Mouse (Mus musculus) neutrophil, adult 5-6 weeks (primary cell): ENCODE results near the gene Fam107b. TPM values are rescaled to one million over a fixed set of nuclear protein-coding genes. Genes with fewer than 3 reads are reported as not detected.

Source experiments
- ATAC-seq: fragments of 151-379, 151-347 bp; 2 replicates; pipeline ENCODE4 v1.8.0; 2017; ENCODE audit warnings: mild to moderate bottlenecking, moderate TSS enrichment; ENCODE audit not compliant: insufficient number of reproducible peaks, poor library complexity, low FRiP score, severe bottlenecking; ENCODE audit errors: extremely low read depth
- total RNA-seq: library from RNA; stranded (forward); fragments of 200-1000 nt; gene quantifications from 2 replicates; pipeline ENCODE4 v1.2.3, GENCODE M21; 2017

Fam107b gene
- total RNA-seq, 1 experiment from 2014 or later: 533 TPM

GRCm38 (mm10) chr2:3799767-3800554 is 229.7 kb downstream of the Fam107b start:
- peak; percentile 78 for ATAC-seq

- peak; percentile 37; the same call in 1 of the 2 replicates for ATAC-seq
Measured at GRCm38 (mm10) chr2:3800555-3800878, 230.2 kb downstream of the Fam107b start.

GRCm38 (mm10) chr2:3805742-3806141 is 235.5 kb downstream of the Fam107b start:
- no peak for ATAC-seq

- peak; percentile 48; the same call in 1 of the 2 replicates for ATAC-seq
Measured at GRCm38 (mm10) chr2:3810321-3810720, 240.0 kb downstream of the Fam107b start.

- ATAC-seq: no peak
Measured at GRCm38 (mm10) chr2:3816142-3816609, 245.9 kb downstream of the Fam107b start.

GRCm38 (mm10) chr2:3817626-3818025 is 247.3 kb downstream of the Fam107b start:
- no peak for ATAC-seq

GRCm38 (mm10) chr2:3822483-3823455 is 252.5 kb downstream of the Fam107b start:
- ATAC-seq: no peak

Other genes with a start within 250 kb of the Fam107b start
- 4.1 and 4.2 TPM in 2 replicates for gene Rpp38, start 237.8 kb upstream of the Fam107b start, total RNA-seq
- gene Acbd7, start 234.3 kb upstream of the Fam107b start, total RNA-seq: not detected in 2 replicates
- gene Olah, start 173.3 kb upstream of the Fam107b start, total RNA-seq: not detected in 2 replicates
- 2.0 and 4.1 TPM in 2 replicates for gene Meig1, start 147.8 kb upstream of the Fam107b start, total RNA-seq
- gene Dclre1c, start 146.4 kb upstream of the Fam107b start, total RNA-seq: 50.7 and 51.4 TPM in 2 replicates
- 0.47 and 1.4 TPM in 2 replicates for gene Suv39h2, start 95.5 kb upstream of the Fam107b start, total RNA-seq
- gene Gm45902, start 57.7 kb upstream of the Fam107b start, total RNA-seq: 11.3 and 16.1 TPM in 2 replicates
- 100 and 108 TPM in 2 replicates for gene Hspa14, start 57.7 kb upstream of the Fam107b start, total RNA-seq
- gene Cdnf, start 57.5 kb upstream of the Fam107b start, total RNA-seq: 0.98 and 1.3 TPM in 2 replicates